Mouse (Mus musculus) liver, adult (tissue): Measurements from ENCODE around the gene Arid5b.

Experiments
- GATA4 ChIP-seq: IDR thresholded peaks from 2 replicates; pipeline ENCODE4 v1.6.1; 2014; ENCODE audit warnings: mild to moderate bottlenecking, low read length; ENCODE audit not compliant: insufficient replicate concordance

Arid5b gene

DNA sequence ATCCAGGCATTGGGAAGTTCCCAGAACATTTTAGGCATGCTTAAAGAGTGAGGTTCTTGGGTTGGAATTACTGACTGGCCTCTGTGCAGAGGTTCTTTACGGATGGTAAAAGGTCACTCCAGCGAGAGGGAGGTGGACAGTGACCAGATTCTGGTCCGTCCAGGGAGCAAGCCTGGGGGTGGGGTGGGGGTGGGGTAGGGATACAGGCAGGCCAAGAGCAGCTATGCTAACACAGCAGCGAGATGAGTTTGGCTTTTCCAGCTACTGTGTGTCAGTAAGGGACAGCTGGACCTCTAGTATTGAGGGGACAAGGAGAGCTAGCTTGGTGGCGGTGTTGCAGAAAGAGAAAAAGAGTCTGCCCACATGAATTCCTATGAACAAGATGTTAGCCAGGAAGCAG, 167.9 kb downstream of the Arid5b start:
- TF ChIP-seq GATA4 = no peak

DNA sequence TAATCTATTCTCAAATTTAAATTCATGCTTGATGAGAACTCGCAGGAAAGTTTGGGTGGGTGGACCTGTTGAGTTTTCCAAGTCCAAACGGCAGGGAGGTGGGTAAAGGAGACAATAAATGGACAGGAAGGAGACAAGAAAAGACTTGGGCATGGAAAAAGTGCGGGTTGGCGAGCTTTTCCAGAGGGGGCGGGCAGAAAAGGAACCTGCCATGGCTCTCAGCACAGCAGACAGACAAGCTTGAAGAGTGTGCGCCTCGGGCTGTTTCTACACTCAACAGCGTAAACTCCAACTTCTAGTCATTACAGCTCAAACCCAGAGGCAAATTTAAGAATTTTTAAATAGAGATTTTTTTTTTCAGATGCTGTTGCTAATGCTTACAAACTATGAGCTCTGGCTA, 168.4 kb downstream of the Arid5b start:
- no peak for TF ChIP-seq GATA4

DNA sequence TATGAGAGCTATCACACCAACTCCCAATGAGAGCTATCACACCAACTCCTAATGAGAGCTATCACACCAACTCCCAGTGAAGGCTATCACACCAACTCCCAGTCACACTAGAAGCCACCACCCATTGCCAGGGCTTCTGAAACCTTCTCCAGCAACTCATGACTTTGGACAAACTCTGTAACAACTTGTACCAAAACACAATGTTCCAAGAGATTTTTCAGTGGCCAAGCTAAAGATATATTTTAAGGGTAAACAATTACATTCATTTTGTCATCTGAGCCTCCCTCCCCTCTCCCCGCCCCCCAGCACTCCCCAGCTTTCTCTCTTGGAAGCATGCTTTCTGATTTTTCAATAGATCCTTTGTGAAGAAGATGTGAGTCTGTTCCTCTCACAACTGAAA, 168.9 kb downstream of the Arid5b start:
- TF ChIP-seq GATA4 = no peak

DNA sequence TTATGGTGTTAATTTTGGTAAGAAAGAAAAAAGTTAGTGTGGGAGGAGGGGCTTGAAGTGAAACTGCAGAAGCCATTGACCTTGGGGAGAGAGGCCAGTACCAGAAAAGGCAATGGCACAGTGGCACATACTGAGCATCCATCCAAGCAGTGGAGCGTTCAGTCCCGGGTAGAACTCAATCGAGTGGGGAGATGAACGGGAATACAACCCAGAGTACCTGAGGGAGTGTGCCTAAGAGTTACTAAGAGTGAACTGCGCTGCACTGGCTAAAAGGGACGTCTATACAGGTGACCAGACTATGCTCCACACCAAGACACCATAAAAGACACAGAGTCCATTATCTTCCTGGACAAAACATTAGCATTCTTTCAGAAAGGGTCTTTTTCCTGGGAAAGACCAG, 170.8 kb downstream of the Arid5b start:
- TF ChIP-seq GATA4 = no peak

DNA sequence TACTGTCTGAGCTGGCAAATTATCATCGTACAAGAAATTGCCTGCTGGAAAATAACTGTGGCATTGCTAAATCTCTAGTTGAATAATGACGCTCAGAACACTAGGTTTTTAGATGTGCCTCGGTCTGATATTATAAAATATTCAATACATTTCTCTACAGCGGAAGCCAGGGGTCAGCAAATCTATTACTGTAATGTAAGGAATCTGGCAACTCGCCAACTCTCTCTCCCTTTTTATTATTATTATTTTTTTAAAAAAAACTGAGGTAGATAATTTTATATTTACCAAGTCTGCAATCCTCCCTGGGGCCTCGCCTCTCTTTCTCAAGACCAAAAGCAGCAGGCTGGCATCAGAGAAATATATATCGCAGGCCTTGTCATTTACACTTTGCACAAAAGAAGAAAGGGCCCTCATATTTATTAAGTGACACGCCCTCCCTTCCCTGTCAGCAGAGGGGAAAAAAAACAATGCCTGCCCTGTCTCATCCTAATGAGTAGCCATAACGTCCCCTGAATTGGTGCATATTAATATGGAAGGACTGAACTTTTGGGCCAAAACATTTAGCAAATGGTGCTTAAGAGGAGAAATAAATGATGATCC, 172.1 kb downstream of the Arid5b start:
- TF ChIP-seq GATA4 = no peak

DNA sequence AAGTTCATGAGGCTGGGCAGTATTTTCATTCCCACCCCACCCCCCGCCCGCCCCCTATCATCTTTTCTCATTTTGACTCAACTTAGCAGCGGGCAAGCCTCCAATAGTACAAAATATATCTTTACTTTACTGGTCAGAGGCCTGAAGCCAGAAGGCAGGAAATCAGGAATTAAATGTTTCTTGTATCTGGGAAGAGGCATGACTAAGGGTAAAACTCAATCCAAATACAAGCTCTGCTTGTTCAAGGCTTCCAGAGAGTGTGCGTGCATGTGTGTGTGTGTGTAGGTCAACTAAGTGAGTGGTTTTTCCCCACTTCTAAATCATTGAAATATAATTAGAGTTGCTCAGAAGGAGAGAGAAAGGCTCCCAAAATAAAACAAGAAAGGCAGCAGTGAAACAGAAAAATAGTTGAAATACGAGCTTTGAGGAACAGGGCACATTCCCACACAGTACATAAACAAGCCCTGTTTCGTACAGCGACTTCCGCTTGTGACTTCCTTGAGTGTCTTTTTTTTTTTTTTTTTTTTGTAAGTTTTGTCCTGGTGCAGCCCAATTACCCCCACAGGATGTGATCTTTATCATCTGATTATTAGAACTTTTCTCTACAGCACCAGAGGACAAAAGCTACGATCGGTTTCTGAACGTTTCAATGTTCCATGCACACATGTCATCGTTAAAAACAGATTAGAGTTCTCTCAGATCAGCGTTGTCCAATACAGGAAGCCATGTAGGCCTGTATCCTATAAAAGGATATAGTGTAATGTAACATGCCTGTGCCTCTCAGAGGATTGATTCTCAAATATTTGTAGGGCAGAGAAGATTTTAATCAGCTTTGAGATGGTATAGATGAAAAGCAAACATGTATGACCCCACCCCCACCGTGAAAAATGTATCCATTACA, 173.4 kb downstream of the Arid5b start:
- no peak; the same call in 1 of the 2 replicates for TF ChIP-seq GATA4

DNA sequence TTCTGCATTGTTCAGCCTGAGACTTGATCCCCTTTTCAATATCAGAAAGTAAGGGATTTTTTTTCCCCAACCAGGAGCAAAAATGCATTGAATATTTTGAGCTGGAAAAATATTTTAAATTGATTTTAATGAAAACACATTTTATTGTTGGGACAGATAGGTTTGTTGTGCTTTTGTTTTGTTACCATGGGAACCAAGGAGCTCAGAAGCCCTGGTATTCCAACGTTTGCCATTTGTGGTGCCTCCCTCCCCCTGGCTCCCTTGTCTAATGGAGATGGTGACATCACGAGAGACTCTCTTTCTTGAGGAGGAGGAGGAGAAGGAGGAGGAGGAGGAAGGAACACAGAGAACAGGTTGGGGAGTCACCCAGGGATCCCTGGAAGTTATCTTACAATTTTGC, 174.1 kb downstream of the Arid5b start:
- TF ChIP-seq GATA4 = no peak

DNA sequence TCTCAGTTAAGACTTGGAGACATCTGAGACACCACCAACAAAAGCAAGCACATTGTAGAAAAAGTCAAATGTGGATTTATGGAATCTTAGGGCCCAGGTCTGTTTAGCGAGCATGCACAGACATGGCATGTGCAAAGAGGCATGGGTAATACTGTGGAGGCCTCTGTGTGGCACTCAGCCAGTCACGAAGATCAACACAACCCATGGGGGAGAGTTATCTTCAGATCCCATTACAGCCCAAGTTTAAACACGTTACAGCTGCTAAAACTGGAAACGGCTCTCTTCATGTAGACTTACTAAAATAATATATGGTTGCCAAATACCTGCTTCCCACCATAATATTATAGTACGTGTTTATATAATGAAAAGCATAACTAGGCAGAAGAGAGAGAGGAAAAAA, 174.6 kb downstream of the Arid5b start:
- TF ChIP-seq GATA4 = no peak

DNA sequence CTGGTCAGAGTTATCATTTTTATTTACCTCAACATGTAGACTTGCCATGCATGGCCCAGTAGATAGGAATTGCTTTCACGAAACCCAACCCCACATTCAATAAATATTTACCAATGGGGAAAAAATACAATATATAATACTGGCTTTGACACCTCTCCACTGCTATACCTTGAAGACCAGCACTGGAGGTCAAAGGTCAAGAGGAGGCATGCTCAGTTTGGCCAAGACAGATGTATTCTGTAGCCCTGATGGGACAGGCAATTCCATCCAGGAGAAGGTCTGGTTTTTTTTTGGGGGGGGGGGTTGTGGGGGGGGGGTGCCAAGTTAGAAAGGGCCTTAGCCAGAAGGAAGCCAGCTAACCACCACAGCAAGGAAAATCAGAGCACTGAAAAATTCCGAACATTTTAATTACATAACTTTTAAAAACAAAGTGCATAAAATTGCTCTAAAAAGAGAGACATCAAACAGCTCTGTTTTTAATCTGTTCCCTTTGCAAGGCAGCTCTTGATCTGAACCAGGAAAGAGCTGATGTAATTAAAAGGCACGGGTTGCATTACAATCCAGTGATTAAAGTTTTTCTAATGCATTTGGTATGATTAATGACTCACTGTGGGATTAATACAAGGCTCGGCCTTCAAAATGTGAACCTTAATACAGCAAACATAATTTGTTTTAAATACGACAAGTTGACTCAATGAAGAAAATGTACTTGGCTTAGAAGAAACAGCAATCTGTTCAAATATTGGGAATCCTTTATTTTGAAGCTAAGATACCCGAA, 175.3 kb downstream of the Arid5b start:
- no peak for TF ChIP-seq GATA4

DNA sequence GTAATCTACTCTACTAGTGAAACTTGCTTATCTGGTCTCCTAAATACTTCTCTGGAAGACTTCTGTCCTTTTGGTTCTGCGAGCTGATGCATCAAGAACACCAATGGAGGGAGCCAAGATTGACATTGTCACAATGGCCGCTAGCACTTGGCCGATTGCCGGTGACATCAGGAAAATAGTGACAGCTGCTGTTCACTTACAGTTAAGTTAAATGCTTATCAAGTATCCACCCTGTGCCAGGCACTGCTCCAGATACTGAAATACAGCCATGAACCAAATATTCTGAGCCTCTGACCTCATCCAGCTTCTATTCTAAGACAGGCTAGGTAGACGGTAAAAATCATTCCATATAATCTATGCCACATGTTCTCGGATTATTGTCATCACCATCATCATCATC, 176.0 kb downstream of the Arid5b start:
- TF ChIP-seq GATA4 = no peak

DNA sequence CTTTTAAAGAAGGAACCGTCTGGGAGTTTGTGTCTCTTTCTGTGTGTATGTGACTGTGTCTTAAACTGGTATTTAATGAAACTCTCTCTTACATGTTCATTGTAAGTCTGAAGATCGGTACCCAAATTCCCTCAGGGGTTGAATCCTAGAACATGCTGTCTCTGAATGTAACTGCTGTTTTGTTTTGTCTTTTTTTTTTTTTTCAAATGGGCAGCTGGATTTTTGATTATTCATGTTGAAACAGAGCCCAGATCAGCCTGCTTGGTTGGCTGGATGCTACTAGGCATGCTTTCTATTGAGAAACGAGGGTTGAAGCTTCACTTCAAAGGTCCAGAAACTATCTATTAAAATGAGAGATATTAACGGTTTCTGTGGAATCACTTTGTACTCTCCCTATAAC, 177.3 kb downstream of the Arid5b start:
- no peak for TF ChIP-seq GATA4

DNA sequence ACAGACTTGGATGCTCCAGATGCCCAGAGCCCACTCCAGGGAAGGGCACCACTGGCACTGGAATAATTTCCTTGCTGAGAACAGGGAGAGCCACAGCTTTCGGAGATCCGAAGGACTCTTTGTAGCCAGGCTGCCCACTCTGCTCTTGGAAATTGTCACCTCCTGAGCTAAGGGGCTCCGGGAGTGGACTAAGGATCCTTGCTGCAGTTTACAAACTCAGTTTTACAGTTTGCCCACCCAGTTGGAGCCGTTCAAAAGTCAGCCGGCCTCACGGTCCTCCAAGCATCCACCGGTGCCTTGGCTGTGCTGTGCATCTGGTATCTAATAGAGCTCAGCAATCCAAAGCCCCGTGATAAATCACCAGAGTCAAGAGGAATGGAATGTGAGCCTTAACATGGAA, 178.0 kb downstream of the Arid5b start:
- TF ChIP-seq GATA4 = no peak

DNA sequence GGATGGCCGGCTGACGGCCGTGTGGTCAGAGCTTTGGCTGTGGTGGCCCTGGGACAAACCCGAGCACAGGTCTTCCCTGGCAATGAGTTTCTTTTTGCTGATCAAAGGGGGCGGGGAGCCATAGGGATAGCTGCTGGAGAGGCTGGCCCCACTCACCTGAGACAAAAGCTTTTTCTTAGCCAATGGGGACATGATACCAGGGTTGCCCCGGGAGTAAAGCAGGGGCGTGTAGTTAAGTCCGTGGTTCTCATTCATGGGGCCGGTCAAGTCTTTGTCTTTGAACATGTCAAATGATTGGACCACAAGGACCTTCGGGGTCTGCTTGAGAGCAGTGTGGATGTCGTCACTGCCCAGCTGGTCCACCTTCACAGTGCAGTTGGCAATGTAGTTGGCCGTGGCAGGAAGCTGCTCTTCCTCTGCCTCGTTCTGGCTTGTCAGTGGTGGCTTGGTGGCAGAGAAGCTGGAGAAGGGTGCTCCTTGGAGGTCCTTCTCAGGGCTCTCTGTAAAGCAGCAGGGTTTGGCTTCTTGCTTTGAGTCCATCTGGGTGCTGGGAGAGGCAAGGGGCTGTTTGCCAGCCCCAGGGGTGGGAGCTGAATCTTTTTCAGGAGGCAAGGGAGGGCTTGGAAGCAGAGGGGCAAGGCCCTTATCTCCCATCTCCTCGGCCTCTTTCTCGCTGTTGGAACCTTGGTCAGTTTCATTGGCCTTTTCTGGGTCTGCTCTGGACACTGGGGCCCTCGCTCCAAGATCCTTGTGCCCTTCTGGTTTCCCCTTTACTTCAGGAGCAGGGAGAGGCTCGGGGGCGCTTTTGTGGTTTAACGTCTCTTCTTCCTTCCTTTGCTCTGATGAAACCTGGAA, 180.5 kb downstream of the Arid5b start:
- TF ChIP-seq GATA4 = no peak

DNA sequence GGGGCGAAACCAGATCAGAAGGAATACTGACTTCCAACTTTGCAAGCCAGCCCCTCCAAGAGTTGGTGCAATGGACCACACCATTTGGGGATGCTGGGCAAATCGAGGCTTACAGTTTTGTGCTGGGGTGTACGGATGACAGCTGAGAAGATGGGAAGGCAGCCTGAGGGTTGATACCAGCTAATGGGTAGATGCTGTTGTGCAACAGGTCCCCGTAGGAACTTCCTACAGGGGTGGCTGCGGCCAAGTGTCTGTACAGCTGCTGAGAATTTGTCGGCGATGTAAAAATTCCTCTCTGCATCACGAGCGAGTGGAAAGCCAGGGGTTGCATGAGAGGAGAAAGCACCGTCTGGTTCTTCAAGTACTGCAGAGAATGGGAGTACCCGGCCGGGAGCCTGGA, 182.1 kb downstream of the Arid5b start:
- TF ChIP-seq GATA4 = no peak

DNA sequence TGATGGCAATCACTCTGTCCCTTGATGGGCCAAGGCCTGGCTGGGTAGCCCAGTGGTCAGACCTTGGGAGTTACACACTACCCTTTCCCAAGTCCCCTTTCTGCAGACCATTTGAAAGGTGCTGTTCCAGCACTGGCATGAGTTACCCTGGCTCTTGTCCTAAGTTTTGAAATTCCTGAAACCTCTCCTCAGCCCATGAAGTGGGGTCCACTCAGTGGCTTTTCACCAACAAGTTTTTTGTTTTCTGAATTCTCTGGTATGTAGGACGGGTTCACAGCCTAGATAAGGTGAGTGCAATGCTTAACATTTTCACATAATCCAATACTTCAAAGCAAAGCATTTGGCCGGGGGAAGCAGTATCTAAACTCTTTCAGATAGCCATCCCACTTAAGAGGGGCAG, 183.4 kb downstream of the Arid5b start:
- TF ChIP-seq GATA4 = no peak
